In genomic region chr17:29047697-29048514, GRCm38 (mm10) we compare ENCODE assay signal across 20 mouse cellular contexts. TPM values are rescaled to one million over a fixed set of nuclear protein-coding genes. Genes with fewer than 3 reads are reported as not detected.
A peak's percentile ranks its signal among the peaks of the same experiment; 100 is the strongest.
DNase-seq lines count a peak whose midpoint lies in the region; ATAC-seq lines count a peak whose summit lies in the region.
"Had no signal": no experiment of that assay in that cellular context is flagged by ENCODE, and none has a peak within 500 bp of the region (broad histone marks: within the 10 kb centered on the region; RNA-seq: fewer than 3 reads in every experiment).

No protein-coding gene starts in this region.

- ATAC-seq in forebrain, embryonic 13.5 days, result no peak
- no peak for ATAC-seq in forebrain, embryonic 16.5 days
- no peak for ATAC-seq in kidney, embryonic 15.5 days (replicated peaks; ENCODE audit: low FRiP score)
- no peak for ATAC-seq in kidney, embryonic 14.5 days (ENCODE audit: low FRiP score, low TSS enrichment)
- ATAC-seq: hindbrain, embryonic 16.5 days had no signal

- no peaks in the 10 kb centered on the region for H3K27me3 ChIP-seq in forebrain, embryonic 13.5 days
- no peaks in the 10 kb centered on the region for H3K27me3 ChIP-seq in forebrain, embryonic 16.5 days (replicated peaks; ENCODE audit: control insufficient read depth, insufficient read depth, low read length)
- no peaks in the 10 kb centered on the region for H3K27me3 ChIP-seq in kidney, embryonic 15.5 days
- H3K27me3 ChIP-seq in kidney, embryonic 14.5 days (ENCODE audit: control insufficient read depth, insufficient read depth, low read length), result no peaks in the 10 kb centered on the region
- H3K27me3 ChIP-seq: embryonic facial prominence, embryonic 15.5 days; limb, embryonic 15.5 days; midbrain, embryonic 15.5 days had no signal

- H3K4me3 ChIP-seq in forebrain, embryonic 13.5 days, result no peak overlapping the region
- no peak overlapping the region for H3K4me3 ChIP-seq in forebrain, embryonic 16.5 days (replicated peaks; ENCODE audit: low read length)
- no peak overlapping the region for H3K4me3 ChIP-seq in kidney, embryonic 15.5 days (replicated peaks)
- H3K4me3 ChIP-seq in kidney, embryonic 14.5 days (ENCODE audit: low read length), result no peak overlapping the region
- H3K4me3 ChIP-seq: embryonic facial prominence, embryonic 15.5 days; limb, embryonic 15.5 days; midbrain, embryonic 15.5 days had no signal

- no peak overlapping the region for H3K4me2 ChIP-seq in forebrain, embryonic 13.5 days
- H3K4me2 ChIP-seq in forebrain, embryonic 16.5 days (ENCODE audit: low read length), result no peak overlapping the region
- H3K4me2 ChIP-seq in kidney, embryonic 15.5 days, result no peak overlapping the region
- no peak overlapping the region for H3K4me2 ChIP-seq in kidney, embryonic 14.5 days (replicated peaks; ENCODE audit: low read depth, low read length)
- H3K4me2 ChIP-seq: embryonic facial prominence, embryonic 15.5 days; limb, embryonic 15.5 days; midbrain, embryonic 15.5 days had no signal

- peak; percentile 27 for DNase-seq in retina, postnatal 1 day
- no peak for DNase-seq in retina, embryonic 14.5 days (ENCODE audit: low spot score)
- DNase-seq in urinary bladder, adult 18-20 months (ENCODE audit: low spot score in 2 of 2), result no peak
- no peak for DNase-seq in spleen, adult 12 weeks (ENCODE audit: low spot score)
- DNase-seq: adrenal gland, adult 2 months; B cell, adult 2 months; cerebellum, adult 11 months; cerebellum, postnatal 14 days; embryo, embryonic 11 days; gastrocnemius, postnatal 14 days; heart, postnatal 14 days; kidney, adult 18-20 months had no signal

- H3K36me3 ChIP-seq in forebrain, embryonic 13.5 days (ENCODE audit: poor library complexity, severe bottlenecking), result peaks cover 51% of the 10 kb centered on the region
- peaks cover 21% of the 10 kb centered on the region for H3K36me3 ChIP-seq in forebrain, embryonic 16.5 days (ENCODE audit: control insufficient read depth, insufficient read depth)
- peaks cover 53% of the 10 kb centered on the region for H3K36me3 ChIP-seq in kidney, embryonic 15.5 days
- peaks cover 41% of the 10 kb centered on the region for H3K36me3 ChIP-seq in kidney, embryonic 14.5 days (ENCODE audit: control insufficient read depth, insufficient read depth, low read length)

- H3K4me1 ChIP-seq in forebrain, embryonic 13.5 days, result peaks cover 11% of the 10 kb centered on the region; the same call in 1 of the 2 replicates
- peaks cover 12% of the 10 kb centered on the region; the same call in 1 of the 2 replicates for H3K4me1 ChIP-seq in forebrain, embryonic 16.5 days (replicated peaks; ENCODE audit: control insufficient read depth, insufficient read depth, low read length)
- peaks cover 38% of the 10 kb centered on the region for H3K4me1 ChIP-seq in kidney, embryonic 15.5 days
- peaks cover 9% of the 10 kb centered on the region; the same call in 1 of the 2 replicates for H3K4me1 ChIP-seq in kidney, embryonic 14.5 days (ENCODE audit: control insufficient read depth, insufficient read depth, low read length)

- H3K9ac ChIP-seq in forebrain, embryonic 13.5 days, result no peak overlapping the region
- H3K9ac ChIP-seq in forebrain, embryonic 16.5 days (replicated peaks; ENCODE audit: low read depth, low read length), result no peak overlapping the region
- H3K9ac ChIP-seq in kidney, embryonic 15.5 days, result no peak overlapping the region
- no peak overlapping the region for H3K9ac ChIP-seq in kidney, embryonic 14.5 days (ENCODE audit: low read depth, low read length)
- H3K9ac ChIP-seq: embryonic facial prominence, embryonic 15.5 days; limb, embryonic 15.5 days; midbrain, embryonic 15.5 days had no signal

- 71% methylated on average over 3 of the region's 3 CpGs for WGBS in forebrain, embryonic 13.5 days
- WGBS in forebrain, embryonic 16.5 days, result 59% methylated on average over 3 of the region's 3 CpGs
- 61% methylated on average over 3 of the region's 3 CpGs for WGBS in kidney, embryonic 15.5 days
- 61% methylated on average over 3 of the region's 3 CpGs for WGBS in kidney, embryonic 14.5 days

- H3K9me3 ChIP-seq in forebrain, embryonic 13.5 days (replicated peaks), result no peaks in the 10 kb centered on the region
- H3K9me3 ChIP-seq in forebrain, embryonic 16.5 days (ENCODE audit: control insufficient read depth, low read length), result no peaks in the 10 kb centered on the region
- no peaks in the 10 kb centered on the region for H3K9me3 ChIP-seq in kidney, embryonic 15.5 days (replicated peaks)
- no peaks in the 10 kb centered on the region for H3K9me3 ChIP-seq in kidney, embryonic 14.5 days (ENCODE audit: control insufficient read depth, low read length)
- H3K9me3 ChIP-seq: embryonic facial prominence, embryonic 15.5 days; limb, embryonic 15.5 days; midbrain, embryonic 15.5 days had no signal

- H3K27ac ChIP-seq in forebrain, embryonic 13.5 days, result peak overlapping the region; percentile 31
- no peak overlapping the region for H3K27ac ChIP-seq in forebrain, embryonic 16.5 days (ENCODE audit: low read length)
- peak overlapping the region; percentile 42 for H3K27ac ChIP-seq in kidney, embryonic 15.5 days
- no peak overlapping the region for H3K27ac ChIP-seq in kidney, embryonic 14.5 days (ENCODE audit: low read depth, low read length)
- H3K27ac ChIP-seq: embryonic facial prominence, embryonic 15.5 days; limb, embryonic 15.5 days had no signal

RNA-seq across cellular contexts. Expression of gene Srsf3, which starts 15.5 kb away (rescaled TPM):
- polyA plus RNA-seq in forebrain, embryonic 13.5 days (2015; fragmentation: Nextera tagmentation; extraction: Ambion mirVana), result 751 and 753 TPM in 2 replicates
- polyA plus RNA-seq in forebrain, embryonic 16.5 days (2015; fragmentation: Nextera tagmentation; extraction: Ambion mirVana), result 571 and 653 TPM in 2 replicates
- 605 and 671 TPM in 2 replicates for polyA plus RNA-seq in kidney, embryonic 15.5 days (2015; fragmentation: Nextera tagmentation; extraction: Ambion mirVana)
- polyA plus RNA-seq in kidney, embryonic 14.5 days (2014; fragmentation: Nextera tagmentation; extraction: Ambion mirVana), result 691 and 760 TPM in 2 replicates

RNA-seq across cellular contexts. Expression of gene Stk38, which starts 40.1 kb away (rescaled TPM):
- 128 and 136 TPM in 2 replicates for polyA plus RNA-seq in forebrain, embryonic 13.5 days (2015; fragmentation: Nextera tagmentation; extraction: Ambion mirVana)
- polyA plus RNA-seq in forebrain, embryonic 16.5 days (2015; fragmentation: Nextera tagmentation; extraction: Ambion mirVana), result 129 and 136 TPM in 2 replicates
- 98.5 and 105 TPM in 2 replicates for polyA plus RNA-seq in kidney, embryonic 15.5 days (2015; fragmentation: Nextera tagmentation; extraction: Ambion mirVana)
- polyA plus RNA-seq in kidney, embryonic 14.5 days (2014; fragmentation: Nextera tagmentation; extraction: Ambion mirVana), result 65.5 and 101 TPM in 2 replicates

RNA-seq across cellular contexts. Expression of gene Cdkn1a, which starts 42.9 kb away (rescaled TPM):
- polyA plus RNA-seq in forebrain, embryonic 13.5 days (2015; fragmentation: Nextera tagmentation; extraction: Ambion mirVana), result 29.3 and 38.6 TPM in 2 replicates
- polyA plus RNA-seq in forebrain, embryonic 16.5 days (2015; fragmentation: Nextera tagmentation; extraction: Ambion mirVana), result 37.9 and 52.0 TPM in 2 replicates
- polyA plus RNA-seq in kidney, embryonic 15.5 days (2015; fragmentation: Nextera tagmentation; extraction: Ambion mirVana), result 62.2 and 79.3 TPM in 2 replicates
- 37.4 and 45.6 TPM in 2 replicates for polyA plus RNA-seq in kidney, embryonic 14.5 days (2014; fragmentation: Nextera tagmentation; extraction: Ambion mirVana)

Comparison
In these comparisons a context has a peak if more than half of its experiments do, and no peak if none do; other contexts are left out.
1. H3K27ac ChIP-seq: peak in forebrain, embryonic 13.5 days (single experiment) and kidney, embryonic 15.5 days (single experiment); none in forebrain, embryonic 16.5 days (single experiment) and kidney, embryonic 14.5 days (single experiment).